ENCODE assay signal across 17 mouse cellular contexts in genomic region chr5:14526038-14526437, GRCm38 (mm10). TPM values are rescaled to one million over a fixed set of nuclear protein-coding genes. Genes with fewer than 3 reads are reported as not detected.
DNase-seq lines count a peak whose midpoint lies in the region; ATAC-seq and TF ChIP-seq lines count a peak whose summit lies in the region.
"Had no signal": no experiment of that assay in that cellular context is flagged by ENCODE, and none has a peak within 500 bp of the region (broad histone marks: within the 10 kb centered on the region; RNA-seq: fewer than 3 reads in every experiment).

No protein-coding gene starts in this region.

- TF ChIP-seq POLR2A in MEL (IDR thresholded peaks at IDR 0.05; ENCODE audit: control insufficient read depth in 1 of 2, insufficient read depth in 1 of 2, low read depth in 1 of 2, low read length in 2 of 2, poor library complexity in 1 of 2), result no peak

- intact Hi-C loops in left cerebral cortex, postnatal 14 days (cut with DNase I), result no loop called here

- no peaks in the 10 kb centered on the region for H3K79me2 ChIP-seq in MEL (ENCODE audit: control insufficient read depth, insufficient read depth, low read length, poor library complexity)

- H3K4me1 ChIP-seq in forebrain, embryonic 14.5 days (ENCODE audit: control insufficient read depth, insufficient read depth, low read length), result no peaks in the 10 kb centered on the region
- H3K4me1 ChIP-seq in forebrain, embryonic 13.5 days, result no peaks in the 10 kb centered on the region
- no peaks in the 10 kb centered on the region for H3K4me1 ChIP-seq in kidney, embryonic 16.5 days (ENCODE audit: insufficient read depth, low read length)
- H3K4me1 ChIP-seq in MEL (ENCODE audit: control insufficient read depth in 1 of 2, insufficient read depth in 2 of 2, low read length in 2 of 2), result no peaks in the 10 kb centered on the region
- H3K4me1 ChIP-seq: forebrain, embryonic 12.5 days; hindbrain, embryonic 15.5 days; limb, embryonic 15.5 days had no signal

- no peak for TF ChIP-seq CTCF in MEL (IDR thresholded peaks at IDR 0.05 in 2 of 3, conservative IDR thresholded peaks at IDR 0.05 in 1 of 3; ENCODE audit: control insufficient read depth in 1 of 3, insufficient read depth in 1 of 3, low read depth in 2 of 3, low read length in 3 of 3, poor library complexity in 1 of 3, severe bottlenecking in 1 of 3)

- no peak overlapping the region for H3K9ac ChIP-seq in forebrain, embryonic 14.5 days (ENCODE audit: low read length)
- no peak overlapping the region for H3K9ac ChIP-seq in forebrain, embryonic 13.5 days
- H3K9ac ChIP-seq in kidney, embryonic 16.5 days (replicated peaks; ENCODE audit: low read length), result no peak overlapping the region
- H3K9ac ChIP-seq in MEL (ENCODE audit: control insufficient read depth, low read depth, low read length, poor library complexity, severe bottlenecking), result no peak overlapping the region
- H3K9ac ChIP-seq: forebrain, embryonic 12.5 days; heart, embryonic 15.5 days; hindbrain, embryonic 15.5 days; limb, embryonic 15.5 days had no signal

- peak; percentile 19 for DNase-seq in forebrain, embryonic 14.5 days (ENCODE audit: low spot score)
- peak; percentile 6 for DNase-seq in kidney, postnatal 14 days
- DNase-seq in MEL (ENCODE audit: low read depth, low spot score), result peak; percentile 7
- peak; percentile 64 for DNase-seq in cerebellum, adult 8-10 months
- no peak for DNase-seq in left cerebral cortex, postnatal 14 days (ENCODE audit: low spot score in 2 of 2)
- DNase-seq in adrenal gland, postnatal 14 days, result no peak
- DNase-seq: adrenal gland, adult 8-10 months; embryo, embryonic 11 days had no signal

- no peak for TF ChIP-seq EP300 in MEL (IDR thresholded peaks at IDR 0.05; ENCODE audit: low read depth in 1 of 2, low read length in 2 of 2)

- H3K4me3 ChIP-seq in forebrain, embryonic 14.5 days (ENCODE audit: low read depth, low read length), result no peak overlapping the region
- no peak overlapping the region for H3K4me3 ChIP-seq in forebrain, embryonic 13.5 days
- H3K4me3 ChIP-seq in kidney, embryonic 16.5 days (ENCODE audit: low read length), result no peak overlapping the region
- H3K4me3 ChIP-seq in MEL (ENCODE audit: control insufficient read depth in 1 of 2, insufficient read depth in 1 of 2, low read depth in 2 of 2, low read length in 2 of 2), result no peak overlapping the region
- H3K4me3 ChIP-seq: forebrain, embryonic 12.5 days; heart, embryonic 15.5 days; hindbrain, embryonic 15.5 days; limb, embryonic 15.5 days had no signal

- no peak overlapping the region for H3K27ac ChIP-seq in forebrain, embryonic 14.5 days (ENCODE audit: low read depth, low read length)
- no peak overlapping the region for H3K27ac ChIP-seq in forebrain, embryonic 13.5 days
- H3K27ac ChIP-seq in kidney, embryonic 16.5 days (ENCODE audit: low read length), result no peak overlapping the region
- no peak overlapping the region for H3K27ac ChIP-seq in MEL (ENCODE audit: control insufficient read depth, low read depth, low read length)
- H3K27ac ChIP-seq: forebrain, embryonic 12.5 days; heart, embryonic 15.5 days; hindbrain, embryonic 15.5 days; limb, embryonic 15.5 days had no signal

- no peaks in the 10 kb centered on the region for H3K9me3 ChIP-seq in forebrain, embryonic 14.5 days (replicated peaks; ENCODE audit: control insufficient read depth, low read length)
- no peaks in the 10 kb centered on the region for H3K9me3 ChIP-seq in forebrain, embryonic 13.5 days (replicated peaks)
- no peaks in the 10 kb centered on the region for H3K9me3 ChIP-seq in kidney, embryonic 16.5 days (ENCODE audit: low read length)
- no peaks in the 10 kb centered on the region for H3K9me3 ChIP-seq in MEL (replicated peaks; ENCODE audit: insufficient read depth, low read length)
- H3K9me3 ChIP-seq: forebrain, embryonic 12.5 days; heart, embryonic 15.5 days; hindbrain, embryonic 15.5 days; limb, embryonic 15.5 days had no signal

- H3K4me2 ChIP-seq in forebrain, embryonic 14.5 days (ENCODE audit: low read length), result no peak overlapping the region
- H3K4me2 ChIP-seq in forebrain, embryonic 13.5 days, result no peak overlapping the region
- H3K4me2 ChIP-seq in kidney, embryonic 16.5 days (replicated peaks; ENCODE audit: low read depth, low read length), result no peak overlapping the region
- H3K4me2 ChIP-seq: forebrain, embryonic 12.5 days; heart, embryonic 15.5 days; hindbrain, embryonic 15.5 days; limb, embryonic 15.5 days had no signal

- ATAC-seq in forebrain, embryonic 14.5 days, result no peak
- no peak for ATAC-seq in forebrain, embryonic 13.5 days
- no peak for ATAC-seq in kidney, embryonic 16.5 days (ENCODE audit: low FRiP score, low TSS enrichment)
- ATAC-seq: intestine, postnatal 0 days had no signal

- no peak for TF ChIP-seq RAD21 in MEL (IDR thresholded peaks at IDR 0.05; ENCODE audit: low read depth, low read length)

- H3K27me3 ChIP-seq in forebrain, embryonic 14.5 days (replicated peaks; ENCODE audit: control insufficient read depth, insufficient read depth, low read length), result no peaks in the 10 kb centered on the region
- no peaks in the 10 kb centered on the region for H3K27me3 ChIP-seq in forebrain, embryonic 13.5 days
- H3K27me3 ChIP-seq in kidney, embryonic 16.5 days (ENCODE audit: insufficient read depth, low read length), result no peaks in the 10 kb centered on the region
- no peaks in the 10 kb centered on the region for H3K27me3 ChIP-seq in MEL (ENCODE audit: control insufficient read depth in 1 of 2, insufficient read depth in 2 of 2, low read length in 2 of 2)
- H3K27me3 ChIP-seq: forebrain, embryonic 12.5 days; heart, embryonic 15.5 days; hindbrain, embryonic 15.5 days; limb, embryonic 15.5 days had no signal

- H3K36me3 ChIP-seq in forebrain, embryonic 14.5 days (ENCODE audit: control insufficient read depth, insufficient read depth, low read length), result 0 out of 2 replicates have a peak, but pooled peaks cover 12% of the 10 kb centered on the region
- peaks cover 13% of the 10 kb centered on the region for H3K36me3 ChIP-seq in forebrain, embryonic 13.5 days (ENCODE audit: poor library complexity, severe bottlenecking)
- no peaks in the 10 kb centered on the region for H3K36me3 ChIP-seq in kidney, embryonic 16.5 days (ENCODE audit: insufficient read depth, low read length)
- H3K36me3 ChIP-seq in MEL (ENCODE audit: control insufficient read depth in 1 of 2, insufficient read depth in 2 of 2, low read length in 2 of 2), result no peaks in the 10 kb centered on the region
- H3K36me3 ChIP-seq: heart, embryonic 15.5 days; limb, embryonic 15.5 days had no signal

TF ChIP-seq in MEL, 35 proteins besides CTCF, POLR2A, EP300 and RAD21:
- TF ChIP-seq MXI1 (IDR thresholded peaks at IDR 0.05; ENCODE audit: low read depth, low read length) (no peak), ZC3H11A (IDR thresholded peaks at IDR 0.05; ENCODE audit: low read depth, low read length) (no peak), NRF1 (IDR thresholded peaks at IDR 0.05; ENCODE audit: insufficient read depth, low read depth, low read length, poor library complexity, severe bottlenecking) (no peak), GABPA (IDR thresholded peaks at IDR 0.05; ENCODE audit: low read depth, low read length) (no peak), SIN3A (IDR thresholded peaks at IDR 0.05; ENCODE audit: low read length) (no peak), ZKSCAN1 (IDR thresholded peaks at IDR 0.05; ENCODE audit: low read depth, low read length) (no peak), JUND (IDR thresholded peaks at IDR 0.05; ENCODE audit: low read depth, low read length) (no peak), ZNF384 (IDR thresholded peaks at IDR 0.05; ENCODE audit: low read depth, low read length) (no peak), USF2 (IDR thresholded peaks at IDR 0.05; ENCODE audit: borderline replicate concordance in 1 of 2, insufficient read depth in 1 of 2, low read depth in 1 of 2, low read length in 2 of 2) (no peak), ETS1 (IDR thresholded peaks at IDR 0.05; ENCODE audit: low read depth, low read length) (no peak), TAL1 (IDR thresholded peaks at IDR 0.05; ENCODE audit: low read length) (no peak), BHLHE40 (IDR thresholded peaks at IDR 0.05; ENCODE audit: borderline replicate concordance, low read depth, low read length) (no peak), TBP (IDR thresholded peaks at IDR 0.05; ENCODE audit: low read depth, low read length) (no peak), MAX (IDR thresholded peaks at IDR 0.05; ENCODE audit: low read length) (no peak)

RNA-seq across cellular contexts. Expression of gene Pclo, which starts 11.3 kb away (rescaled TPM):
- 4.4 and 8.0 TPM in 2 replicates for polyA plus RNA-seq in forebrain, embryonic 14.5 days (2014; fragmentation: Nextera tagmentation; extraction: Ambion mirVana)
- 3.8 and 4.8 TPM in 2 replicates for polyA plus RNA-seq in forebrain, embryonic 13.5 days (2015; fragmentation: Nextera tagmentation; extraction: Ambion mirVana)
- polyA plus RNA-seq in kidney, embryonic 16.5 days (2015; fragmentation: Nextera tagmentation; extraction: Ambion mirVana), result 0.59 and 0.82 TPM in 2 replicates
- 0.42 TPM in 2 replicates for total RNA-seq in MEL (2012; rRNA removed)
- polyA plus RNA-seq in MEL (2012; ENCODE audit: insufficient read depth in 1 of 2, insufficient read length in 2 of 2, low read depth in 1 of 2, low replicate concordance in 2 of 2, missing spikeins in 1 of 2), result 1 to 10 TPM in 1 of 2 experiments, not detected in 1; 1.0 TPM
- total RNA-seq in left cerebral cortex, postnatal 14 days (2021), result 100 to 1,000 TPM; 117 to 123 TPM
- 5.4 and 5.6 TPM in 2 replicates for total RNA-seq in adrenal gland, postnatal 14 days (2021)
- total RNA-seq: granulocyte monocyte progenitor cell, adult 5-6 weeks; megakaryocyte, adult 5-6 weeks had no signal

Comparison
In these comparisons a context has a peak if more than half of its experiments do, and no peak if none do; other contexts are left out.
1. DNase-seq: peak in forebrain, embryonic 14.5 days (single experiment), kidney, postnatal 14 days (single experiment), MEL (single experiment) and cerebellum, adult 8-10 months (single experiment); none in left cerebral cortex, postnatal 14 days (0 of 2) and adrenal gland, postnatal 14 days (single experiment).